Mouse (Mus musculus): ENCODE measurements at regions not wholly inside any gene's neighbourhood (a gene's known extent, or its start where the extent isn't known, plus 50 kb on each side); places are given as distances from the start of the nearest gene placed in this dataset.

DNA sequence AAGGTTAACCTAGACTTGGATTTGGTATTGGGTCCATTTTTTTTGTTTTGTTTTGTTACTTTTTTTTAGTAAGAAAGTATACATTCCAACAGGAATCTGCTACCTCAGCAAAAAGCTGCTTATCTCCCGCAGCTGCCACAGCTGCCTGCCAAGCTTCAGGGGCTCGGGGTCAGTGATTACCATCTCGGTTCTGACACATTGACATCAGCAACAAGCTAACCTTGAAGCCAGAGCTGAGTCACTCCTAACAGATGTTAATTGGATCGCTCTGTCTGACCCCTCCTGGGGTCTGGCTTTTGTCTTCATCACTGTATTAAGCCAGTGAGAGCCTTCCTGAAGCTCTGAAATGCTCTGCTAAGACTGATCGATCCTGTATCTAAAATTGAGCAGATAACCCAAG lies 292.1 kb downstream of the Agtpbp1 start:
- Histone ChIP-seq H3K4me1 (0 out of 2 replicates have a peak, but pooled peaks cover 7% of the 10 kb centered on the region), H3K4me3 (no peak overlapping the region), H3K27ac (no peak overlapping the region), H3K9me3 (no peaks in the 10 kb centered on the region), H3K9ac (no peak overlapping the region), H3K36me3 (no peaks in the 10 kb centered on the region), H3K27me3 (0 out of 2 replicates have a peak, but pooled peaks cover 4% of the 10 kb centered on the region), H3K4me2 (replicated peaks) (no peak overlapping the region)
- WGBS: 8% methylated on average over 5 of the region's 5 CpGs
- no peak for ATAC-seq (ENCODE audit: low FRiP score, low read depth)

DNA sequence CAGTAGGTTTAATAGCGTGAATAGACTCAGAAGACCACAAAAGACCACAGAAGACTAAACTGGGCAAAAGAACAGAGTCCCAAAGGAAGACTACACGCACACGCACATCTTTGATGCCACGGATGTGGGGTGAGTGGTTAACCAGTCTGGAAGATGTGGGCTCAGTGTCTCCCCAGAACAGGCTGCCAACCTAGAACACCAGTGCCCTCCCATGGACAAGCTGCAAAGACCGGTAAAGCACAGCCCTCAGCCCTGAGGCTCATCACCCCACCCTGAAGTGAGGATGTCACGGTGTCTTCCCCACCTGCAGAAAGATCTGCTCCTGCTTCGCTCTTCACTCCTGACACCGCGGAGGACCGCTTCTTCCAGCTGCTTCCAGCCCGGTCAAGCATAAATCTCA lies 295.9 kb downstream of the Agtpbp1 start:
- ATAC-seq (ENCODE audit: low FRiP score, low read depth): no peak
- H3K4me1 ChIP-seq: 0 out of 2 replicates have a peak, but pooled peaks cover 8% of the 10 kb centered on the region
- 82% methylated on average over 11 of the region's 11 CpGs for WGBS
- H3K27ac ChIP-seq: no peak overlapping the region
- no peak overlapping the region for H3K4me3 ChIP-seq
- no peaks in the 10 kb centered on the region for H3K36me3 ChIP-seq
- 0 out of 2 replicates have a peak, but pooled peaks cover 4% of the 10 kb centered on the region for H3K27me3 ChIP-seq
- H3K9me3 ChIP-seq: no peaks in the 10 kb centered on the region
- H3K4me2 ChIP-seq (replicated peaks): no peak overlapping the region
- H3K9ac ChIP-seq: no peak overlapping the region

DNA sequence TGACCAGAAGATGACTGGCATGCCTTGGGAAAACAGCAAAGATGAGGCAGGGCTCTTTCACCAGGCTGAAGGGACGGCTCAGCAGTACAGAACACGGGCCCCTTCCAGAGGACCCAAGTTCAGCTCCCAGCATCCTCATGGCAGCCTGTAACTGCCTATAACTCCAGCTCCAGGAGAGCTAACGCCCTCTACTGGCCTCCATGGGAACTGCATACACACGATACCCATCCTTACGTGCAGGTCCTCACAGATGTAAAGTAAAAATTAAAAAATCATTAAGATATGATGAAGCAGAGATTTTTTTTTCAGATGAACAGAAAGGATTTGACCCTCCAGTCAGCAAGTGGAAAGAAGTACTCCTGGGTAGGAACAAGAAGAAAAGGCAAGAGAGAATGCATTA lies 303.8 kb downstream of the Agtpbp1 start:
- 79% methylated on average over 5 of the region's 5 CpGs for WGBS
- ATAC-seq (ENCODE audit: low FRiP score, low read depth): no peak
- H3K4me3 ChIP-seq: no peak overlapping the region
- 0 out of 2 replicates have a peak, but pooled peaks cover 5% of the 10 kb centered on the region for H3K4me1 ChIP-seq
- no peaks in the 10 kb centered on the region for H3K9me3 ChIP-seq
- no peak overlapping the region for H3K9ac ChIP-seq
- no peaks in the 10 kb centered on the region for H3K36me3 ChIP-seq
- H3K4me2 ChIP-seq (replicated peaks): no peak overlapping the region
- no peak overlapping the region for H3K27ac ChIP-seq
- H3K27me3 ChIP-seq: no peaks in the 10 kb centered on the region

DNA sequence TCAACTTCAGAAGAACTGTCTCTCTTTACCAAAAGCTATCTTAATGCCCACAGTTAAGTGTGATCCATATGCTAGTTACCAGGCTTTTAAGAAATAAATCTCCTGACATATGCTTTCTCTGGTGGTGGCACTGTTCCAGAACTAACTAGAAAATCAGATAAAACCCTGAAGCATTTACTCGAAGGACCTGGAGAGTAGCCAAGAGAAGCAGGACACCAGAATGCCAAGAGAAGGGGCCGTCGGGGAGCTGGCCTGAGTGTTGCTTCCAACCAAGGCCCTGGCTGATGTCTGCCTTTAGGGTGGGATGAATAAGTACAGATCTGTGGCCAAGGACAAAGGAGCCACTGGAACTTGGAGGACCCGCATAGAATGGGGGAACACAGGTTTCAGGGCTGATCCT lies 305.9 kb downstream of the Agtpbp1 start:
- Histone ChIP-seq H3K27ac (no peak overlapping the region), H3K9me3 (no peaks in the 10 kb centered on the region), H3K4me3 (no peak overlapping the region), H3K4me1 (0 out of 2 replicates have a peak, but pooled peaks cover 5% of the 10 kb centered on the region), H3K27me3 (no peaks in the 10 kb centered on the region), H3K36me3 (no peaks in the 10 kb centered on the region), H3K4me2 (replicated peaks) (no peak overlapping the region), H3K9ac (no peak overlapping the region)
- no peak for ATAC-seq (ENCODE audit: low FRiP score, low read depth)
- WGBS: 63% methylated on average over 4 of the region's 4 CpGs

DNA sequence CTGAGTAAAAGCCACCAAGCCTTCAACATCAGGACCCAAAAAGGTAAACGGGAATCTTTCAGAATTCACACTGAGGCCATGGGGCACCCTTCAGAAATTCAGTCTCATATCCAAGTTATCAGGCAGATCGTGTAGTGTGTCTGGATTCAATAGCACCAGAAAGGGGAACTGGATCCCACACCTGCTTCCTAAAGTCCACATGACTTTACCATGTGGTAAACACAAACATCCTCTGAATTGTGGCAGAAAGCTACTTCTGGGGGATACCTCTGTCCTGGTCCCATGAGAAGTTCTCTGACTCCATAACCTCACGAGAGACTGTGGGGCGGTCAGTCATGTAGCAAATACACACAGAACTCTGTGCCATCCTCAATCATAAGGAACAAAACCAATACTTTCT lies 313.4 kb downstream of the Agtpbp1 start:
- ATAC-seq (ENCODE audit: low FRiP score, low read depth): no peak
- H3K9me3 ChIP-seq: no peaks in the 10 kb centered on the region
- H3K36me3 ChIP-seq: no peaks in the 10 kb centered on the region
- no peaks in the 10 kb centered on the region for H3K27me3 ChIP-seq
- no peak overlapping the region for H3K9ac ChIP-seq
- H3K4me3 ChIP-seq: no peak overlapping the region
- no peak overlapping the region for H3K27ac ChIP-seq
- H3K4me2 ChIP-seq (replicated peaks): no peak overlapping the region
- no peaks in the 10 kb centered on the region for H3K4me1 ChIP-seq
- WGBS: 79% methylated on average over 4 of the region's 4 CpGs

DNA sequence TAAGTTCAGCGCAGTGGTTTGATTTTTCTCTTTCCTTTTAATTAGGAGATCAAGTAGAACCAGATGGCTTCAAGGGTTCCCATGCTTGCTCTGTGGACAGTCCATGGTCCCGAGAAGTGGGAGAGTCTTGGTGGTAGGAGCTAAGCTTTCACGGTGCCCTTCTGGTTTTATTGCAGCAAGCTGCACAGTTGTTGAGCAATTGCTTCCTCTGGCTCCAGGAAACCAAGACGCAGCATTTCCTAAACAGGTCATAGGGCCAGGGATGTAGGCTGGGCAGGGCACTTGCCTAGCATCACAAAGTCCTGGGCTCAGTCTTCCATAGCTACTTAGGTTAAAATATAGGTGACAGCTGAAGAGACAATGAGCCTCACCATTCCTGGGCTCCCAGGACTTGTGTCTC lies 318.2 kb downstream of the Agtpbp1 start:
- Histone ChIP-seq H3K4me3 (no peak overlapping the region), H3K27ac (no peak overlapping the region)
- WGBS: 37% methylated on average over 4 of the region's 4 CpGs

DNA sequence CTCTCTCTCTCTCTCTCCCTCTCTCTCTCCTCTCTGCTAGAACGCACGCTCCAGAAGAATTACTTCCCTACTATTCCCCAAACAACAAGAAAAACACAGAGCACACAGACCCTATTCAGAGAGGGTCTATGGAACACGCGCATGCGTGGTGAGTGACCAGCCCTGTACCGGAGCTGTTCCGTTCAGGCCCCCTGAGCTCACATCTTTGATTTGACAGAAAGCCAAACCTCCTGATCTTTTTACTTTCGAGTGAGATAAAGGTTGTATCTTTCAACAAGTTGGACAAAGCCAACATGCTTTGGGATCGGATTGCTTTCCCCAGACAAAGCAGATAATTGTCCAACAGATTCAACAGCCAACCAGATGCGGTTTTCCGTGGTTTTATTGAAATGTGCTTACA lies 320.9 kb downstream of the Agtpbp1 start:
- Histone ChIP-seq H3K4me1 (peaks cover 12% of the 10 kb centered on the region; the same call in 1 of the 2 replicates), H3K27ac (no peak overlapping the region), H3K9ac (no peak overlapping the region), H3K4me3 (no peak overlapping the region), H3K4me2 (replicated peaks) (no peak overlapping the region), H3K9me3 (no peaks in the 10 kb centered on the region), H3K27me3 (no peaks in the 10 kb centered on the region), H3K36me3 (no peaks in the 10 kb centered on the region)
- WGBS: 67% methylated on average over 11 of the region's 11 CpGs
- no peak for ATAC-seq (ENCODE audit: low FRiP score, low read depth)

More for the DNA sequence above, 318.2 kb downstream of the Agtpbp1 start:
- Histone ChIP-seq H3K4me1 (peaks cover 7% of the 10 kb centered on the region; the same call in 1 of the 2 replicates), H3K9ac (no peak overlapping the region), H3K4me2 (replicated peaks) (no peak overlapping the region), H3K9me3 (no peaks in the 10 kb centered on the region), H3K27me3 (no peaks in the 10 kb centered on the region), H3K36me3 (no peaks in the 10 kb centered on the region)
- no peak for ATAC-seq (ENCODE audit: low FRiP score, low read depth)

DNA sequence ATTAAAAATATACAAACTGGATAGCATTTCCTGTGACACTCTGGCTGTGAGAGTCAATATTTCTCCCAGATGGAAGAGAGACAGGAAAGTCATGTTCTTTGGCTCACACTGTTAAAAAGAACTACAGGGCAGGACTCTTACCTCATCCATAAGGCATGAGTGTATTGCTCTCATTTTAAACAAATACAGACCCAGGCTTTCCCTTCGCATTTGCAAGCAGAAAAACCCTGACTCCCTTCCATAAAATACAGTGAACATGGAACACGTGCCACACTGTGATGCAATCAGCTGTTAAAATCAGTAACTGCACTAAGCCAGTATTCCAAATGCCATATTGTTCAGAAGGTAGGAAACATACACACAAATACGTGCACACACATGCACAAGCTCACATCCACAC lies 323.1 kb downstream of the Agtpbp1 start:
- 41% methylated on average over 3 of the region's 3 CpGs for WGBS

DNA sequence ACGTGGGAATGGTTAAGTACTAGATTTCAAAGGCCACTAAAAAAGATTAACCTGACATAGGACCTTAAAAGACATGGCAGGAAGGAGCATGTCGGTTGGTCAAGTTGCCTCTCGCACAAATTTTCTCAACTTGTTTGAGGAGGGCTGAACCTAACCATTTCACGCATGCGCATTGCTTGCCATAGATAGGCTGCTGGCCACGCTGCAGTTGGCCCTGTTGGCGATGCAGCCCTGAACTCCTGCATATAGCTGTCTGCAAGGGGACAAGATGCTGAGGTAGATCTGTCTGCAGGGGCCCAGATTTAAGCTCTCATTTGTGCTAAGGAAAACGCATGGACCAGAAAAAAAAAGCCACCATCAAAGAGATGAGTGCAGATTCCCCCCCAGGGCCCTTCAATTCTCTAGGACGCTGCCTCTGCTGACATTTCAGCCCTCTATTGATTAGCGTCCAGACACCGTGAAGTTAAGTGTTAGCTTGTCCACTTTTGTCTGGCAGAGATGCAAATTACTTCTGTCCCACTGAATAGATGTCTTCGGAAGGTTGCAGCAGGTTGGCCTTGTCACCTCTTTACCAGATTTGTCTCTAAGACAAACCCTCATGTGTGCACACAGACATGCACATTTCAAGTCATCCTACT lies 329.1 kb downstream of the Agtpbp1 start:
- H3K4me2 ChIP-seq (replicated peaks): no peak overlapping the region
- ATAC-seq (ENCODE audit: low FRiP score, low read depth): no peak
- WGBS: 85% methylated on average over 12 of the region's 12 CpGs

More for the DNA sequence above, 323.1 kb downstream of the Agtpbp1 start:
- H3K9ac ChIP-seq: no peak overlapping the region
- H3K27me3 ChIP-seq: no peaks in the 10 kb centered on the region
- H3K4me2 ChIP-seq (replicated peaks): no peak overlapping the region
- H3K27ac ChIP-seq: no peak overlapping the region
- H3K9me3 ChIP-seq: no peaks in the 10 kb centered on the region
- peaks cover 16% of the 10 kb centered on the region; the same call in 1 of the 2 replicates for H3K4me1 ChIP-seq
- ATAC-seq (ENCODE audit: low FRiP score, low read depth): peak; percentile 44; the same call in 1 of the 2 replicates
- H3K36me3 ChIP-seq: no peaks in the 10 kb centered on the region
- no peak overlapping the region for H3K4me3 ChIP-seq

DNA sequence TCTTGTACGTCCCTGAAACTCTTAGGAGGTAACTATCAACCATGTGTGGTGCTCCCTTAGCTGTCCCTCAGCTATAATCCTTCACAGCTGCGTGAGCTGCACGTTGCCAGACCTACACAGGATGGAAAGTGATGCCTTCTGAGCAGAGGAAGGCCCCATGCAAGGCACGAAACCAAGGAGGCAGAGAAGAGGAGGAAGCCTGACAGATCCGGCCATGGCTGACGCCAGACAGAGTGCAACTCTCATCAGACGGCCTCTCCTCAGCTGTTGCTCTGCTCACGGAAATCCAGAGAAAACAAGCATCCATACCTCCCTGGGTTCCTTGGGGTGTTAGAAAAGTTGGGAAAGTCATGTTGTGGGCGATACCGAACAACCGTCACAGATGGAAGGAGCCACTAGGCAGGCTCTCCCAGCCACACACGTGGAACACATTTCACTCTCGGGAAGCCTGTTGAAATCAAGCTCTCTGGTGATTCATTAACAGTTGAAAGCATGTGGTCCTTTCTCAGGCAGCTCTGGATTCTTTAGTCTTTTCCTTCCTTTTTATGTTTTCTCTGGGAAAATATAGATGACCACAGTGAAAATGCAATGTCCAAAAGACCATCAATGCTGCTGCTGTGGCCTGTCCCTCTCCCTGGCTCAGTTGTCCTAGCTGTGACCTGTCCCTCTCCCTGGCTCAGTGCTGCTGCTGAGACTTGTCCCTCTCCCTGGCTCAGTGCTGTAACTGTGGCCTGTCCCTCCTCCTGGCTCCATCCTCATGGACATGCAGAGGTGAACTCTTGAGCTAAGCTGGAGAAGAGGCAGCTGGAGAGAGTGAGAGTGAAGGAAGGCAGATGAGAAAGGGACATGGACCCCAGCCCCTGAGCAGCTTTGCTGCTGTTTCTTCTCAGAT lies 331.1 kb downstream of the Agtpbp1 start:
- Histone ChIP-seq H3K4me1 (peaks cover 25% of the 10 kb centered on the region), H3K9me3 (no peaks in the 10 kb centered on the region), H3K36me3 (no peaks in the 10 kb centered on the region), H3K4me3 (no peak overlapping the region), H3K27me3 (0 out of 2 replicates have a peak, but pooled peaks cover 3% of the 10 kb centered on the region), H3K27ac (peak overlapping the region; percentile 59), H3K4me2 (replicated peaks) (no peak overlapping the region), H3K9ac (no peak overlapping the region)
- peak; percentile 71 for ATAC-seq (ENCODE audit: low FRiP score, low read depth)
- WGBS: 34% methylated on average over 13 of the region's 13 CpGs

More for the DNA sequence above, 329.1 kb downstream of the Agtpbp1 start:
- H3K27ac ChIP-seq: no peak overlapping the region
- H3K27me3 ChIP-seq: 0 out of 2 replicates have a peak, but pooled peaks cover 3% of the 10 kb centered on the region
- H3K4me3 ChIP-seq: no peak overlapping the region
- H3K9me3 ChIP-seq: no peaks in the 10 kb centered on the region
- H3K4me1 ChIP-seq: peaks cover 25% of the 10 kb centered on the region
- H3K36me3 ChIP-seq: no peaks in the 10 kb centered on the region
- H3K9ac ChIP-seq: no peak overlapping the region

DNA sequence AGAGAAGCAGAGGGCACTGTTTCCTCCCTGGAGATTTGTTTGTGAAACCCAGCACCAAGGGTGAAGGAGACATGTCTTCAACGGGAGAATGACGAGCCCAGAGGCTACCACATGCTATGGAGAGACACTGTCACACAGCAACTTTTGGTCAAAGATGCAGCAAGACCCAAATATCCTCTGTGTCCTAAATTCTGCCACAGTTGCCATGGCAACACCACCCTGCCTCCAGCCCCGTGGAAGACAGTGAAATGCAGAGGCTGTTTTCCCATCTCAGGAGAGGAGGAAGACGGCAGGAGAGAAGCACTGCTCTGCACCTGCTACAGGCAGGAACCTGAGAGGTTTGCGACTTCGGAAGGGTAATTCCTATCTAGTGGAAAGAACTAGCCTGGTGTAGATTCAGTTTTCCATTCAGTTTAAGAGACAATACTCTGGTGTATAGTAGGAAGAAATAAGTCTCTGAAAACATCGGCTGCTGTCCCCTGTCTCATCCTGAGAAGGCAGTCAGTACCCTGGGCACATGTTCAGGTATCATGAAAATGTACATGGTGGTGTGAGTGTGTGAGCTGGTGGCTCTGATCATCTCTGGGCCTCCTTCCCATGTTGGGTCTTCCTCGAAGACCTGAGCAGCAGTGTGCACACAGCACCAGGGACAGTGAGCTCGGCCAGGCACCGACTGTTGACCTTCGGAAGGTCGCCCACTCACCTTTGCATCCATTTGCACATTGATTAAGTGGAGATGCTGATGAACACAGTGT lies 333.6 kb downstream of the Agtpbp1 start:
- peaks cover 33% of the 10 kb centered on the region for H3K4me1 ChIP-seq
- no peaks in the 10 kb centered on the region for H3K36me3 ChIP-seq
- H3K4me2 ChIP-seq (replicated peaks): no peak overlapping the region
- no peak overlapping the region for H3K27ac ChIP-seq
- WGBS: 70% methylated on average over 12 of the region's 12 CpGs
- no peaks in the 10 kb centered on the region for H3K9me3 ChIP-seq
- 0 out of 2 replicates have a peak, but pooled peaks cover 3% of the 10 kb centered on the region for H3K27me3 ChIP-seq
- ATAC-seq (ENCODE audit: low FRiP score, low read depth): no peak
- H3K9ac ChIP-seq: no peak overlapping the region
- no peak overlapping the region for H3K4me3 ChIP-seq

DNA sequence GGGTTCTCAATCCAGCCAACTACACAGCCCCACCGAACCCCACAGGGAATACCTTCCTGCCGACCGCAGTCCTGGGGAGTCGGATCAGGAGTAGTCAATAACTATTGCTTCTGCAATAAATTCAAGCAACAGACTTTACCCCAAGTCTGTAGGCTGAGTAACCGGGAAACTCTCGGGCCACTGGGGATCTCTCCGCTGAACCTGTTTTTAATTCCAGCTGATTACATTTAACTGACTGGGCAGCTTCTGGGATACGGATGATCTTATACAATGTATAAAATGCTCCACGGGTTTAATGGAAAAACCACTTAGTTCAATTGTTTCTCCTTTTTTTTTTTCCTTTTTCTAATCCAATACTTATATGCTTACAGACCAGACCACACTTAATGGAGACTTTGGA lies 336.6 kb downstream of the Agtpbp1 start:
- H3K27me3 ChIP-seq: 0 out of 2 replicates have a peak, but pooled peaks cover 3% of the 10 kb centered on the region
- no peaks in the 10 kb centered on the region for H3K36me3 ChIP-seq
- ATAC-seq (ENCODE audit: low FRiP score, low read depth): no peak
- WGBS: 41% methylated on average over 9 of the region's 9 CpGs
- no peak overlapping the region for H3K4me3 ChIP-seq
- H3K4me2 ChIP-seq (replicated peaks): no peak overlapping the region
- H3K27ac ChIP-seq: no peak overlapping the region
- no peak overlapping the region for H3K9ac ChIP-seq
- H3K9me3 ChIP-seq: no peaks in the 10 kb centered on the region
- peaks cover 17% of the 10 kb centered on the region for H3K4me1 ChIP-seq
